Mouse (Mus musculus) liver, postnatal 0 days (tissue): Measurements from ENCODE around the gene Olfr412. TPM values are rescaled to one million over a fixed set of nuclear protein-coding genes. Genes with fewer than 3 reads are reported as not detected.

Source experiments
- ATAC-seq: fragments of 200-750 bp; cut with Nextera tagmentation; 2 replicates; pipeline ENCODE4 v1.8.0; 2017; ENCODE audit warnings: mild to moderate bottlenecking, moderate library complexity
- DNase-seq: peaks from one replicate; pipeline ENCODE4 v3.0.0-alpha.2; 2016
- H3K27ac ChIP-seq: fragments of 300-500 bp; sonication (generic); 2 replicates; pipeline ENCODE4 v1.5.1; 2014; ENCODE audit warnings: antibody characterized with exemption, moderate library complexity, mild to moderate bottlenecking, low read depth
- H3K27me3 ChIP-seq: fragments of 300-500 bp; sonication (generic); 2 replicates; pipeline ENCODE4 v1.6.1; 2014; ENCODE audit warnings: low read length, control low read depth, mixed read lengths; ENCODE audit not compliant: insufficient read depth
- H3K36me3 ChIP-seq: fragments of 300-500 bp; sonication (generic); replicated peaks from 2 replicates; pipeline ENCODE4 v1.6.1; 2014; ENCODE audit warnings: mild to moderate bottlenecking, control low read depth, low read length, moderate library complexity, mixed read lengths; ENCODE audit not compliant: insufficient read depth
- H3K4me1 ChIP-seq: fragments of 300-500 bp; sonication (generic); 2 replicates; pipeline ENCODE4 v1.6.1; 2014; ENCODE audit warnings: antibody characterized with exemption, mild to moderate bottlenecking, control low read depth; ENCODE audit not compliant: insufficient read depth
- H3K4me2 ChIP-seq: fragments of 300-500 bp; sonication (generic); 2 replicates; pipeline ENCODE4 v1.6.1; 2014; ENCODE audit warnings: low read depth, mild to moderate bottlenecking, low read length, moderate library complexity, mixed read lengths
- H3K4me3 ChIP-seq: fragments of 300-500 bp; sonication (generic); 2 replicates; pipeline ENCODE4 v1.5.1; 2014; ENCODE audit warnings: low read depth, low read length
- H3K9ac ChIP-seq: fragments of 300-500 bp; sonication (generic); replicated peaks from 2 replicates; pipeline ENCODE4 v1.6.1; 2014; ENCODE audit warnings: mild to moderate bottlenecking, moderate library complexity
- H3K9me3 ChIP-seq: fragments of 300-500 bp; sonication (generic); 2 replicates; pipeline ENCODE4 v1.6.1; 2016; ENCODE audit warnings: mild to moderate bottlenecking, control low read depth, low read length, mixed read lengths
- CTCF ChIP-seq: sonication (generic); IDR thresholded peaks from 2 replicates; pipeline ENCODE4 v1.5.1; 2016; ENCODE audit warnings: antibody characterized with exemption, low read depth
- EP300 ChIP-seq: IDR thresholded peaks from 2 replicates; pipeline ENCODE4 v1.6.1; 2016; ENCODE audit warnings: antibody characterized with exemption, low read depth, mild to moderate bottlenecking
- WGBS: fragments of 180-500 bp; shearing (Covaris S2); extraction: QIAGEN DNeasy Blood & Tissue Kit; methylation state at CpG from one replicate; pipeline ENCODE4 v1.1.7; 2014; ENCODE audit not compliant: insufficient replicate concordance; 5-methylcytosine and 5-hydroxymethylcytosine counted together
- polyA plus RNA-seq: library from polyadenylated mRNA; unstranded; fragments of >200 nt; fragmentation: Nextera tagmentation; extraction: Ambion mirVana; gene quantifications from 2 replicates; pipeline ENCODE4 v1.2.1, GENCODE M21; 2015

Gene Olfr412
- polyA plus RNA-seq, 1 experiment from 2014 or later, result not detected

DNA sequence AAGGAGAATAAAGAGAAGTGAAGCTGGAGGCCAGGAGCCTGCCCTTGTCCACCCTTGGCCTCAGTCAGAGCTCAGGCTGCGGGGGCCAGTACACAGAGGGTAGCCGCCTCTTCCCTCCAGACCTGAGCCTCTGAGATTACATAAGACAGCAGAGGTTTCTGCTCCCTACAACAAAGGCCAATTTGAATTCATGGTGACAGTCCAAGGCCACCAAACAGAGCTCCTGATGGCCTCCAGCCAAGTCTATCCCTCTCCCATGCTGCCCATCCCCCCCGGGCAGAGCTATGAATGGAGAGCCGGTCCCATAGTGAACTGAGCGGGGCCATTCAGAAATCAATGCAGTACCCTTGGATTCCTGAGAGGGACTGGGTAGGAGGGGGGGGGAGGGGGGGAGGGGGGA is 31.6 kb downstream of the Olfr412 start:
- ATAC-seq (peak; percentile 90), DNase-seq (peak; percentile 71)
- Histone ChIP-seq H3K4me3 (no peak overlapping the region), H3K9ac (no peak overlapping the region), H3K9me3 (no peaks in the 10 kb centered on the region), H3K4me1 (0 out of 2 replicates have a peak, but pooled peaks cover 2% of the 10 kb centered on the region), H3K4me2 (no peak overlapping the region), H3K27me3 (no peaks in the 10 kb centered on the region), H3K27ac (no peak overlapping the region), H3K36me3 (no peaks in the 10 kb centered on the region)
- 50% methylated on average over 5 of the region's 5 CpGs for WGBS
- no peak for TF ChIP-seq CTCF
- no peak for TF ChIP-seq EP300

DNA sequence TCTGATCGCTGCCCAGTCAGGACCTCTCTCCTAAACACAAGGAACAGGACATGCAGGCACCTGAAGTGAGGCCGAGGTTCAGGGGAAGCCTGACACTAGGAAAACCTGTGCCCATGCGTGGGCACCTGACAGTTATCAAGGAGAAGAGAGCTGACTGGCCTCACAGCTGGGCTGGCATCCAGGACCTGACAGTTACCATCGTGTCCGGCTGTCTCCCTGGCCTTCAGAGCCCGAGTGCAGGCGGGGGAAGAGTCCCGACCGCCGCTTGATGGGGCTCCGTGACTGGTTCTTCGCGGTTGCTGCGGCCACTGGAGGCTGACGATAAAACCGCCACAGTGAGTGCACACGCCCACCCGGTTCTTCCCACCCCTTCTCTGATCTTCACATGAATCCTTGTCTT is 33.7 kb downstream of the Olfr412 start:
- WGBS, result 81% methylated on average over 18 of the region's 18 CpGs
- H3K27me3 ChIP-seq, result no peaks in the 10 kb centered on the region
- no peaks in the 10 kb centered on the region for H3K9me3 ChIP-seq
- no peak overlapping the region for H3K9ac ChIP-seq
- 0 out of 2 replicates have a peak, but pooled peaks cover 2% of the 10 kb centered on the region for H3K4me1 ChIP-seq
- DNase-seq, result no peak
- no peak overlapping the region for H3K4me2 ChIP-seq
- ATAC-seq, result no peak
- no peak overlapping the region for H3K27ac ChIP-seq
- no peaks in the 10 kb centered on the region for H3K36me3 ChIP-seq
- H3K4me3 ChIP-seq, result no peak overlapping the region
- TF ChIP-seq CTCF (no peak), EP300 (no peak)

DNA sequence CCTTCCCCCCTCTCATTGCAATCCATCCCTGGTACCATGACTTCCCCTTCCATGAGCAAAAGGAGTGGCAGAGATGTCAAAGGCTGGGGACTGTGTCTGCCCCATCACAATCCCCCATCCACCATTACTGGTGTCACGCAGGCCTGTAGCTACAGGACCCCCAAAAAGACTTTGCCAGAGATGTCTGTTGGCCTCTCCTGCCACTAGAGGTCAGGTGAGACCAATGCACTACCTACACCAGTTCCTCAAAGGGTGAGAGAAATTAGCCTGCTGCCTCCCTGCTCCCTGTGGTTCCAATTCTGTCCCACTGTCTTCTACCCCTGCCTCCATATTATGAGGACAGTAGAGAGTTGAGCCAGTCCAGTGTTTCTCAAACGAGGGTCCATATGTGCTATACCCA is 40.3 kb downstream of the Olfr412 start:
- H3K36me3 ChIP-seq, result no peaks in the 10 kb centered on the region
- H3K9ac ChIP-seq, result no peak overlapping the region
- peak; percentile 25 for DNase-seq
- WGBS, result 39% methylated on average over 2 of the region's 2 CpGs
- H3K4me1 ChIP-seq, result no peaks in the 10 kb centered on the region
- H3K4me2 ChIP-seq, result no peak overlapping the region
- TF ChIP-seq CTCF, result peak; percentile 74
- TF ChIP-seq EP300, result no peak
- no peak for ATAC-seq
- H3K27me3 ChIP-seq, result no peaks in the 10 kb centered on the region
- no peak overlapping the region for H3K4me3 ChIP-seq
- H3K27ac ChIP-seq, result no peak overlapping the region
- H3K9me3 ChIP-seq, result no peaks in the 10 kb centered on the region

DNA sequence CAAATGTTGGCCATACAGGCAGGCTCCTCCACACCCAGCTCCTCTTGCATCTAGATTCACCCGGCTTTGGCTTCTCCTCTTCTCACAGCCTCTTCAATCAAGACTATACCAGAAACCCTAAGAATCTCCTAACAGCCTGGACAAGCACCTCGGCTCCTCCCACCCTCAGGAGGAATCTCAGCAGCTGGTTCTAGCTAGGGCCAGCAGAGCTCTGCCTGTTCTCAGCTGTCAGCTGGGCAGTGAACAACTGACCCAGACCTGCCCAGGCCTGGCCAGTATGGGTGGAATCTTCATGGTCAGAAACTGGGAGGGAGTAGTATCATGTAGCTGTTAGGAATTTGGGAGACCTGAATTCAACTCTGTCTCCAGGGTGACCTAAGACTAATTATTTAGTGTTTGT is 42.3 kb downstream of the Olfr412 start:
- Histone ChIP-seq H3K36me3 (no peaks in the 10 kb centered on the region), H3K4me1 (peaks cover 2% of the 10 kb centered on the region), H3K27ac (no peak overlapping the region), H3K4me3 (no peak overlapping the region), H3K4me2 (no peak overlapping the region), H3K9me3 (no peaks in the 10 kb centered on the region), H3K27me3 (no peaks in the 10 kb centered on the region), H3K9ac (no peak overlapping the region)
- ATAC-seq (no peak), DNase-seq (no peak)
- 68% methylated on average over 2 of the region's 2 CpGs for WGBS
- TF ChIP-seq CTCF (no peak), EP300 (no peak)

DNA sequence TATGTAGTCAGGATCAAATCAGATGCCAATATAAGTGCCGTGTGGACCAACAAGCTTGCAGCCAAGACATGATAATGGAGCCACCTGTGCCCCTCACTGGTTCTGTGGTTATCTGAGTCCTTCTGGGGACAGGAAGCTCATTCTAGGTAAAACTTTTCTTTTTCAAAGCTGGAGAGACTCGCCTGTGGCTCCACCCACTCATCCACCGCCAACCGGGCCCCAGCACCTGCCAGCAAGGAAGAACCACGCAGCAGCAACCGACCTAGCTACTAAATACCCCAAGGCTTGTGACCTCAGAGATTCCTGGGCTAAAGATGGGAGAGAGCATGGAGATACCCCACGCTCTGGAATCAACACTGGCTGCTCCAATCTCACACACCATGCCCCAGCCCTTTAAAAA is 43.3 kb downstream of the Olfr412 start:
- Histone ChIP-seq H3K9ac (no peak overlapping the region), H3K4me3 (no peak overlapping the region), H3K27ac (no peak overlapping the region), H3K36me3 (no peaks in the 10 kb centered on the region), H3K27me3 (no peaks in the 10 kb centered on the region), H3K9me3 (no peaks in the 10 kb centered on the region), H3K4me1 (peaks cover 7% of the 10 kb centered on the region), H3K4me2 (no peak overlapping the region)
- ATAC-seq (no peak), DNase-seq (no peak)
- WGBS, result 65% methylated on average over 7 of the region's 7 CpGs
- TF ChIP-seq CTCF, result no peak
- TF ChIP-seq EP300, result no peak

DNA sequence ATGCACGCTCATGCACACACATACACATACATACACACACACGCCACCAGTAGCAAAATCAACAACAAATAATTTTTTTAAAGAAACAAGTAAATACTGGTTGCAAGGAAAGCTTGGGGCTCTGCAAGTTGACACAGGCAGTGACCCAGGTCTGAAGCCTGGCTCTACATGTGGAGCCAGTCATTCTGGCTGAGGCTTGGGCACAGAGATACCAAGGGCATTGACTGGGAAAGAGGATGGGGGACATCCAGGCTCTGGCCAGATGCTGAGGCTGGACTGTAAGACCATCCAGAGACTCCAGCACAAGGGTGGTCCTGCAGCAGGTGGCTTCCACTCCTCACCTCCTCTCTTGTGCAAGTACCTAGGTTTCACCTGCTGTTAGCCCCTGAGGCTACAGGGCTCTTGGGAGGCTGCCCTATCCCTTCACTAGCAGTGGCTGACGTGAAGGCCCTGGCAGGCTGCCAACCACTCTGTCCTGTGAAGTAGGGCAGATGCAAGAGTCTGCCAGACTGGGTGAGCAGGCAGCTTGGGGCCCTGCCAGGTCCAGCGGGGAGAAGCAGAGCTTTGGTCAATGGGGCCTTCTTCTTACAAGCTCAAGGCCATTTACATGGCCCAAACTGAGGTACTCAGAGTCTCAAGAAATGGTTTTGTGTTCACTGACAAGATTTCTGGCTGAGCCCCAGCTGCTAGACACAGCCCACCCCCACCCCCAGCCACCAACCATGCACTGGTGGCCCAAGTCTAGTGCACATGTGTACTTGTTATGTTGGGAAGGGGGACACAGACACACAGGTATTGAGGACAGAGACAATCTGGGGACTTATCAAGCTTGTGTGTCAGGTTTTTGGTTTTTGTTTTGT is 46.9 kb downstream of the Olfr412 start:
- Histone ChIP-seq H3K4me2 (no peak overlapping the region), H3K27me3 (no peaks in the 10 kb centered on the region), H3K36me3 (no peaks in the 10 kb centered on the region), H3K27ac (no peak overlapping the region), H3K4me1 (peaks cover 7% of the 10 kb centered on the region), H3K4me3 (no peak overlapping the region), H3K9ac (no peak overlapping the region), H3K9me3 (no peaks in the 10 kb centered on the region)
- ATAC-seq, result peak; percentile 90
- 54% methylated on average over 4 of the region's 4 CpGs for WGBS
- peak; percentile 89 for DNase-seq
- TF ChIP-seq EP300 (no peak), CTCF (no peak)

DNA sequence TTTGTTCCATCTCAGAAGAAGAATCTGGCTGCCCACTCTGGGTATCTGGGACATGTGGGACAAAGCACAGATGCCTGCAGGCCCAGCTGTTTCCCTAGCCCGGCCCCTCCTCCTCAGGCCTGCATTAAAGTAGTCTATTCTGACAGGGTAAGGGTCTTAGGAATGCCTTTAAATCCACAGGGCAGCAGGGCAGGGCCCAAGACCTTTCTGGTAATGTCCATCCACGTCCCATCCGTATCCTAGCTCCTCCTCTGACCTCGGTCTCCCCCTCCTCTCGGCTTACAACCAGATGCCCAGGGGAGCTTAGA is 47.5 kb downstream of the Olfr412 start:
- DNase-seq, result no peak
- 72% methylated on average over 5 of the region's 5 CpGs for WGBS

More for the DNA sequence above, 47.5 kb downstream of the Olfr412 start:
- Histone ChIP-seq H3K27me3 (no peaks in the 10 kb centered on the region), H3K36me3 (no peaks in the 10 kb centered on the region), H3K4me3 (no peak overlapping the region), H3K9ac (no peak overlapping the region), H3K27ac (no peak overlapping the region), H3K4me1 (peaks cover 7% of the 10 kb centered on the region), H3K4me2 (no peak overlapping the region), H3K9me3 (no peaks in the 10 kb centered on the region)
- no peak for TF ChIP-seq EP300
- no peak for TF ChIP-seq CTCF
- no peak for ATAC-seq
